Mouse (Mus musculus) neural tube, embryonic 11.5 days (tissue): ENCODE results near the gene Vps36. TPM values are rescaled to one million over a fixed set of nuclear protein-coding genes. Genes with fewer than 3 reads are reported as not detected.
A peak's percentile ranks its signal among the peaks of the same experiment; 100 is the strongest.

ENCODE experiments used
- ATAC-seq: fragments of 200-750 bp; cut with Nextera tagmentation; 2 replicates; pipeline ENCODE4 v1.8.0; 2017; ENCODE audit warnings: moderate number of reproducible peaks, mild to moderate bottlenecking, moderate TSS enrichment, moderate library complexity; ENCODE audit not compliant: insufficient read depth, low FRiP score, low TSS enrichment
- DNase-seq: peaks from one replicate; pipeline ENCODE4 v3.0.0-alpha.2; 2015; ENCODE audit warnings: low spot score
- H3K27ac ChIP-seq: fragments of 300-500 bp; sonication (generic); 2 replicates; pipeline ENCODE4 v1.5.1; 2014; ENCODE audit warnings: low read depth, mild to moderate bottlenecking, low read length
- H3K27me3 ChIP-seq: fragments of 300-500 bp; sonication (generic); 2 replicates; pipeline ENCODE4 v1.6.1; 2014; ENCODE audit warnings: mild to moderate bottlenecking, low read length, mixed read lengths; ENCODE audit not compliant: control insufficient read depth, insufficient read depth
- H3K36me3 ChIP-seq: fragments of 300-500 bp; sonication (generic); 2 replicates; pipeline ENCODE4 v1.6.1; 2014; ENCODE audit warnings: mild to moderate bottlenecking, low read length, moderate library complexity, mixed read lengths; ENCODE audit not compliant: control insufficient read depth, insufficient read depth
- H3K4me1 ChIP-seq: fragments of 300-500 bp; sonication (generic); 2 replicates; pipeline ENCODE4 v1.6.1; 2014; ENCODE audit warnings: low read length, mixed read lengths; ENCODE audit not compliant: control insufficient read depth, insufficient read depth
- H3K4me2 ChIP-seq: fragments of 300-500 bp; sonication (generic); 2 replicates; pipeline ENCODE4 v1.6.1; 2014; ENCODE audit warnings: low read depth, mild to moderate bottlenecking, moderate library complexity
- H3K4me3 ChIP-seq: fragments of 300-500 bp; sonication (generic); 2 replicates; pipeline ENCODE4 v1.5.1; 2014; ENCODE audit warnings: low read depth, low read length
- H3K9ac ChIP-seq: fragments of 300-500 bp; sonication (generic); 2 replicates; pipeline ENCODE4 v1.6.1; 2014; ENCODE audit warnings: mild to moderate bottlenecking, low read length
- H3K9me3 ChIP-seq: fragments of 300-500 bp; sonication (generic); 2 replicates; pipeline ENCODE4 v1.6.1; 2016; ENCODE audit warnings: low read length; ENCODE audit not compliant: control insufficient read depth
- WGBS: fragments of 180-500 bp; shearing (Covaris S2); extraction: QIAGEN DNeasy Blood & Tissue Kit; methylation state at CpG from one replicate; pipeline ENCODE4 v1.1.7; 2014; 5-methylcytosine and 5-hydroxymethylcytosine counted together
- polyA plus RNA-seq: library from polyadenylated mRNA; unstranded; fragments of >200 nt; fragmentation: Nextera tagmentation; extraction: Ambion mirVana; gene quantifications from 2 replicates; pipeline ENCODE4 v1.2.1, GENCODE M21; 2014

The Vps36 gene
- polyA plus RNA-seq, 1 experiment from 2014 or later, result 42.6 TPM

- Histone ChIP-seq H3K4me2 (no peak overlapping the region), H3K36me3 (peaks cover 5% of the 10 kb centered on the region), H3K27ac (no peak overlapping the region), H3K27me3 (no peaks in the 10 kb centered on the region), H3K4me3 (no peak overlapping the region), H3K4me1 (0 out of 2 replicates have a peak, but pooled peaks cover 3% of the 10 kb centered on the region), H3K9me3 (no peaks in the 10 kb centered on the region), H3K9ac (no peak overlapping the region)
- DNase-seq, result no peak
- ATAC-seq, result no peak
- 90% methylated on average over 6 of the region's 6 CpGs for WGBS
Observed at GRCm38 (mm10) chr8:22197914-22198313, 5.3 kb downstream of the Vps36 start.

- H3K4me1 ChIP-seq, result no peaks in the 10 kb centered on the region
- no peaks in the 10 kb centered on the region for H3K27me3 ChIP-seq
- no peak overlapping the region for H3K27ac ChIP-seq
- no peak overlapping the region for H3K9ac ChIP-seq
- H3K9me3 ChIP-seq, result no peaks in the 10 kb centered on the region
- H3K36me3 ChIP-seq, result peaks cover 5% of the 10 kb centered on the region
- no peak overlapping the region for H3K4me3 ChIP-seq
- no peak overlapping the region for H3K4me2 ChIP-seq
- WGBS, result 95% methylated on average over 8 of the region's 8 CpGs
- ATAC-seq (no peak), DNase-seq (peak; percentile 14)
Observed at GRCm38 (mm10) chr8:22199481-22199880, 6.9 kb downstream of the Vps36 start.

- Histone ChIP-seq H3K9me3 (no peaks in the 10 kb centered on the region), H3K36me3 (peaks cover 3% of the 10 kb centered on the region), H3K4me3 (no peak overlapping the region), H3K27ac (no peak overlapping the region), H3K4me2 (no peak overlapping the region), H3K9ac (no peak overlapping the region), H3K4me1 (no peaks in the 10 kb centered on the region), H3K27me3 (no peaks in the 10 kb centered on the region)
- ATAC-seq (no peak), DNase-seq (no peak)
- WGBS, result 76% methylated on average over 4 of the region's 4 CpGs
Observed at GRCm38 (mm10) chr8:22207535-22207934, 14.9 kb downstream of the Vps36 start.

DNA sequence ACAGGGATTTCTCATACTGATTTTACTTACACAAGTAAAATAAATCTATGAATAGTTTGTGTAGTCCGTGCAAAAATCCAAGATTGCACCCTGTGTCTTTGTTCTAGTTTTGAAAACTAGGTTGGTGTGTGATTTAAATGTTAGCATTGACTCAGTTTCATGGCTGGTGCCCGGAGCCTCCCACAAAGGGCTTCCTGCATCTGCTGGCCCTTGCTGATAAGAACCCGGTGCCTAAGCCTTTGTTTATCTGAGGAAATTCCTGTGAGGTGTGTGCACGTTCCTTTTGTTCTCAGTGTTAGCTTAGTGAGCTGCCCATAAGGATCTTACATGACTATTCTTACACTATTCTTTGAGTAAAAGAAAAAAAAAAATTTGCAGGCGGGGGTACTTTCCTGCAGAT, 16.4 kb downstream of the Vps36 start:
- DNase-seq, result no peak
- WGBS, result 76% methylated on average over 5 of the region's 5 CpGs
- peaks cover 3% of the 10 kb centered on the region for H3K36me3 ChIP-seq
- no peak overlapping the region for H3K4me3 ChIP-seq
- no peak for ATAC-seq
- no peaks in the 10 kb centered on the region for H3K27me3 ChIP-seq
- H3K4me1 ChIP-seq, result no peaks in the 10 kb centered on the region
- no peak overlapping the region for H3K27ac ChIP-seq
- no peaks in the 10 kb centered on the region for H3K9me3 ChIP-seq
- no peak overlapping the region for H3K9ac ChIP-seq
- H3K4me2 ChIP-seq, result no peak overlapping the region

GRCm38 (mm10) chr8:22214826-22215225, 22.2 kb downstream of the Vps36 start:
- DNase-seq (no peak), ATAC-seq (no peak)
- H3K4me1 ChIP-seq, result no peaks in the 10 kb centered on the region
- H3K4me2 ChIP-seq, result no peak overlapping the region
- H3K36me3 ChIP-seq, result peaks cover 5% of the 10 kb centered on the region
- no peaks in the 10 kb centered on the region for H3K27me3 ChIP-seq
- no peaks in the 10 kb centered on the region for H3K9me3 ChIP-seq
- no peak overlapping the region for H3K4me3 ChIP-seq
- H3K9ac ChIP-seq, result no peak overlapping the region
- no peak overlapping the region for H3K27ac ChIP-seq
- 96% methylated on average over 10 of the region's 10 CpGs for WGBS

DNA sequence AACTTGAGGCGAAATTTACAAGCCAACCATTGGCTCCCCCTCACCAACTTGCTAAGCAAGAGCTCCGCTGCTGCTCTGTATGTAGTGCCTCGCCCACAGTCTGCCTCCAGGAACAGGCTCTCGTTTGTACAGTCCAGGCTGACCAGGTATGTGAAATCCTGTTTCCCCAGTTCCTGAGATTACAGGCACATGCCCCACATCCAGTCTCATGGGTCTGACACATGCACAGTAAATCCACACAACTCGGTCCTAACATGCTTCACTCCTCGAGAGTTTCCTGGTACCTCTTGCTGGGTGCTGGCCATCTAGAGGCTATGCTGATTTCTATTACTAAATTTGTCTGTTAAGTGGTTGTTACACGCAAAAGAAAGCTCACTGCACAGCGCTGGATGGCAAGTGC, 33.8 kb downstream of the Vps36 start:
- peaks cover 5% of the 10 kb centered on the region; the same call in 1 of the 2 replicates for H3K27me3 ChIP-seq
- H3K9me3 ChIP-seq, result no peaks in the 10 kb centered on the region
- no peak overlapping the region for H3K4me3 ChIP-seq
- 69% methylated on average over 8 of the region's 8 CpGs for WGBS
- H3K4me1 ChIP-seq, result no peaks in the 10 kb centered on the region
- no peaks in the 10 kb centered on the region for H3K36me3 ChIP-seq
- no peak overlapping the region for H3K27ac ChIP-seq
- H3K9ac ChIP-seq, result no peak overlapping the region
- no peak overlapping the region for H3K4me2 ChIP-seq
- ATAC-seq (no peak), DNase-seq (no peak)

GRCm38 (mm10) chr8:22227061-22227877, 34.7 kb downstream of the Vps36 start, which contains the start of gene Thsd1:
Gene Thsd1, plus strand, starts transcription at chr8:22227313.
- DNase-seq (peak; percentile 65), ATAC-seq (peak; percentile 79)
- peak within 1 kb of the TSS; percentile 93 for H3K4me2 ChIP-seq
- peak within 1 kb of the TSS; percentile 52 for H3K9ac ChIP-seq
- WGBS, result under 1% methylated on average over 39 of the region's 39 CpGs
- H3K4me1 ChIP-seq, result no peaks in the 10 kb centered on the region
- peaks cover 5% of the 10 kb centered on the region; the same call in 1 of the 2 replicates for H3K27me3 ChIP-seq
- no peak within 1 kb of the TSS for H3K27ac ChIP-seq
- no peaks in the 10 kb centered on the region for H3K36me3 ChIP-seq
- peak within 1 kb of the TSS; percentile 47 for H3K4me3 ChIP-seq
- H3K9me3 ChIP-seq, result no peaks in the 10 kb centered on the region

- Histone ChIP-seq H3K4me1 (no peaks in the 10 kb centered on the region), H3K4me3 (no peak overlapping the region), H3K9me3 (no peaks in the 10 kb centered on the region), H3K27me3 (peaks cover 5% of the 10 kb centered on the region; the same call in 1 of the 2 replicates), H3K36me3 (no peaks in the 10 kb centered on the region), H3K4me2 (no peak overlapping the region), H3K27ac (no peak overlapping the region), H3K9ac (no peak overlapping the region)
- WGBS, result 43% methylated on average over 7 of the region's 7 CpGs
- ATAC-seq, result no peak
- DNase-seq, result no peak
Observed at GRCm38 (mm10) chr8:22228621-22229020, 36.0 kb downstream of the Vps36 start.

GRCm38 (mm10) chr8:22242986-22243385, 50.4 kb downstream of the Vps36 start:
- Histone ChIP-seq H3K4me1 (no peaks in the 10 kb centered on the region), H3K9ac (no peak overlapping the region), H3K27me3 (no peaks in the 10 kb centered on the region), H3K9me3 (no peaks in the 10 kb centered on the region), H3K36me3 (no peaks in the 10 kb centered on the region), H3K27ac (no peak overlapping the region), H3K4me2 (no peak overlapping the region), H3K4me3 (no peak overlapping the region)
- no peak for DNase-seq
- no peak for ATAC-seq
- 89% methylated on average over 9 of the region's 9 CpGs for WGBS
